Mouse (Mus musculus) gastrocnemius, postnatal 4 days (tissue): Measurements from ENCODE around the gene Faf2. TPM values are rescaled to one million over a fixed set of nuclear protein-coding genes. Genes with fewer than 3 reads are reported as not detected.

Source experiments
- DNase-seq, 2 experiments: peaks; one replicate each; pipeline ENCODE4 v3.0.0; 2021 to 2022; ENCODE audit warnings: low spot score in 2 of 2, mixed read lengths in 2 of 2
- total RNA-seq, 2 experiments: library from RNA; stranded (reverse); gene quantifications; 2 replicates each; pipeline ENCODE4 v1.2.3; 2021

Faf2 gene
- total RNA-seq, 2 experiments from 2014 or later = 34.9 to 41.0 TPM

DNA sequence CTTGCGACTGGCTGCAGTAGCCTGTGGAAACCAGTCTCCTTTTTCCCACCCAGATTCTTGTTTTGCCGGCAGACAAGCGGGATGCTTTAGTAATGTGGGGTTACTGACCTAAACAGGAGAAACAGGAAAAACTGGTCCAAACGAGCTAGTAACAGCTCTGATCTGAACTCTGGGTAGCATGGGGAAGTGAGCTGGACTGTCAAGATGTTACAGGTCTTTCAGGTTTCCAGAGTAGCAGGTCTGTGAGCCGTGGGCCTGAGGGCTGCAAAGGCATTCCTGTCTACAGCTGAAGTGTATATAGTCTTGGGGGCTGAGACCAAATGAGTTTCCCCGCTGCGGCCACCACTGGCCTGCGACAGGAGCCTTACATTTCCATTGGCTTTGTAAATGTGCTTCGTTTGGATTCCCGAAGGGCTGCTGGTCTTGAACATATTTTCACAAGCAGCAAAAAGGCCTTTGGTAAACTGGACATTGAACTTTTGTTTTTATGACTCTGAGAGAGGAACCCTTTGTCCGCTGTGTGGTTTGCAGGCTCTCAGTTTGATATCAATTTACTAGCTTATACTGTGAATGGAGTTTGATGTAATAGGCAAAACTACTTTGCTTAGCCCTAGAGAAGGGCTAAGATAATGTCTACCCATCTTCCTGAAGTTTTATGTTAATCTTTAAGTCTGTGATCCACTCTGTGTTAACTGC lies 54.5 kb downstream of the Faf2 start:
- DNase-seq = no peak

DNA sequence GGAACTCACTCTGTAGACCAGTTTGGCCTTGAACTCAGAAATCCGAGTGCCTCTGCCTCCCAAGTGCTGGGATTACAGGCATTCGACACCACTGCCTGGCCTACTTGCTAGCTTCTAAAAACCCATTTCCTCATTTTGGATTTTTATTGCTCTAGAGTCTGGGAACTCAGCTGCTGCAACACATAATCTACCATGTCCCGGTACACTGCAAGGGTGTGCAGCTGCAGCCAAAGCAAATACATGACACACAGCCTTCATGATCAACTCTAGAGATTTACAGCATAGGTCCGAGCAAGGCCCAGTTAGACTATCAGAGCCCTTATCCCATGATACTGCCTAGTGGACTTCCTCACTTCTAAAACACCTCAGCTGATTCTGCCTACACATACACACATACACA lies 56.7 kb downstream of the Faf2 start:
- DNase-seq = no peak

DNA sequence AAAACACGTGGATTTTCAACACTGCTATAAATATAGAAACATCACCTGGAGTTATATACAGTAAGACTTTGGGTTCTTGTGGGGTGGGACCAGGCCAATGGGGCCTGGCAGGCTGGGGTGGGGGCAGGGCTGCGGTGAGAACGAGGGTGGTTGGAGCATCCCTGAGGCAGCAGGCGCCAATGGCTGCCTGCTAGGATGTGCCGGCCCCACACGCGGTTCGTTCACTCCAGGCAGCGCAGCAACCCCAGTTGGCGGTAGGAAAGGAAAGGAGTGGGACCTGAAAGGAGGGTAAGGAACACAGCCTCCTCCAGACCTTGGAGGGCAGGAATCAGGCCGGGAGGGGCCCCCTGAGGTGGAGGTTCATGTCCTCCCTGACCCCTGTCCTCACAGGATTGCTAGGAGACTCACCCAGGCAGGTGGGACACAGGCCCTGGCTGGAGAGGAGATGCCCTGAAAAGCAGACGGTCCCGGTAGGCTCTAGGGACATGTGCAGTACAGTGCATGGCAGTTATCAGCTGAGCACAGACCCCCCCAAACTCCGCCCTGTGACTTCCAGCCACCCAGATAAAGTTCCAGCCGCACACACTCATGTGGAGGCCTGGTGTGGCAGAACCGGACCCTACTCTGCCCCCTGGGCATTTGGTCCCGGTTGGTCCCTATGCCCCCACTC lies 58.7 kb downstream of the Faf2 start:
- DNase-seq = no peak

DNA sequence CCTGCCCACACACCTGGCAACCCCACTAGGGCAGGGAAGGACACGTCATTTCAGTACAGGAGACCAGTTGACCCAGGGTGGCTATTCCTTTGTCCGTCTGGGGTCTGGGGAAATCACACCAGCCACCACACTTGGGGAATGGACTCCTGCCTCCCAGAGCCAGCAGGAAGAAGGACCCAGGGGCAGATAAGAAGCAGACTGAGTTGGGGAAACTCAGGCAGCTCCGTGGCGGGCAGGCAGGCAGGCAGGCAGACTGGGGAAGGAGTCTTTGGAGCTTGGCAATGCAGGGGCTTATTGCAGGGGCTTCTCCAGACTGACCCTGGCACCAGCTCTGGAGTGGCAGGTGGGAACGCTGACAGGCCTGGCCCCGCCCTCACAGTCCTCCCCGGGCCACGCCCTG lies 59.7 kb downstream of the Faf2 start:
- DNase-seq = no peak

DNA sequence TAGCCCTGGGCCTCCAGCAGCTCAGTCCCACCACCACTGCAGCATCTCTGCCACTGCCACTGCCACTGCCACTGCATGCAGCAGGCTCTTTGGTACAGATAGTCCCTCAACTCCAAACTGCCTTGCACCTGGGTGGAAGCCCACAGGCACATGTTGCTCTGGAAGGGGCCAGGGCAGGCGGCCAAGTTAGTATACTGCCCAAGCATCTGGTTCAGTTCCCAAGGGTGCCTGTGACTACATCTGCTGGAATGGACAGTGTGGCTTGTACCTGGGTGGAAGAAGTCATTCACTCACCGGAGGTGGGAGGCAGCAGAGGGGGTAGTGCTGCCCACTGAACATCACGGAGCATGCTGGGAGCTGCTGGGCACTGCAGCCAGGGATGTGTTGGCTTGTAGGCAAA lies 61.7 kb downstream of the Faf2 start:
- no peak for DNase-seq

DNA sequence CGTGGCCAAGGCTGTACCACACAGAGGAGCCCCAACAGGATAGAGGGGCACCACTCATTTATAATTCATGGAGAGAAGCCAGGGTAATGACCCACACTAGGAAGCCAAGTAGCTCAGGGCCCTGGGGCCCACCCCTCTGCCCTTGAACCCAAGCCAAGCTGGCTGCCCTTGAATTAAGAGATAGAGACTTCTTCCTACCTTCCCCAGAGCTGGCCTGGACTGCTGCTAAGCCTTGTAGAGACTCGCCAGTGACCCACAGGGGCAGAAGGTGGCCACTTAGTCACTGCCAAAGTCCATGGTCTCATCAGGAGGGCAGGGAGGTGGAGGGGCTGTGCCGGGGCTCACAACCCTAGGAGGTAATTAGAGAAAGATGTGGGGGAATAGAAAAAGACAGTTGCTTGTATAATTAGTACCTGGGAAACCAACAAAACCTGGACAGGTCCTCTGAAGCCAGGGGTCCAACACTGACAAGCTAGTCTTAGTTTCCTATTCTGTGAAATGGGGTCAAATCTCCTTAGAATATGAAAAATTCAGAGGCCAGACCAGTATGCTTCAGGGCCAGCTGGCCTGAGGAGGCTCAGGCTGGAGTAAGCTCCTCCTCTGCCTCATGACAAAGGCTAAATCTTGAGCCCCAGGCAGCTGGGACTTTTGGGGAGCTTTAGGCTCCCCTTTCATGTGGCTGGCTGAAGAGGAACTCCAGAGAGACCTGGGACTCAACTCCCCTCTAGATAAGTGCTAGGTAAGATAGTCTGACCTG lies 62.7 kb downstream of the Faf2 start:
- no peak for DNase-seq

DNA sequence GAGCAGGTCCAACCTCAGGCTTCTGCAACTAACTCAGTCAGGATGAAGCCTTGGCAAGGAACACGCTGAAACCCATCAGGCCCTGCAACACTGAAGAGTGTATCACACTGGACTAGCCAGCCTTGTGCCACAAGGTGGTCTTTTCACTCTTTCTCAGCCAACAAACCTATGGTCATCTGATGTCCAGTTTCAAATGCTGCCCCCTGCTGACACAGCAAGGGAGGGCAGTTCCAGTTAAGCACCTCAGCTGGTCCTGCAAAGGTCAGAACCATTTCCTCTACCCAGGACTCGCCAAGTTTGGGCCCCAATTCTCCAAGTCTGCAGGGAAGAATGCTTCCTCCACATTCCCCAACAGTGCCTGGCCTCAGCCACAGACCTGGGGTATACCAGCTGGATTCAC lies 63.6 kb downstream of the Faf2 start:
- DNase-seq = peak in 1 of 2 experiments; percentile 32

DNA sequence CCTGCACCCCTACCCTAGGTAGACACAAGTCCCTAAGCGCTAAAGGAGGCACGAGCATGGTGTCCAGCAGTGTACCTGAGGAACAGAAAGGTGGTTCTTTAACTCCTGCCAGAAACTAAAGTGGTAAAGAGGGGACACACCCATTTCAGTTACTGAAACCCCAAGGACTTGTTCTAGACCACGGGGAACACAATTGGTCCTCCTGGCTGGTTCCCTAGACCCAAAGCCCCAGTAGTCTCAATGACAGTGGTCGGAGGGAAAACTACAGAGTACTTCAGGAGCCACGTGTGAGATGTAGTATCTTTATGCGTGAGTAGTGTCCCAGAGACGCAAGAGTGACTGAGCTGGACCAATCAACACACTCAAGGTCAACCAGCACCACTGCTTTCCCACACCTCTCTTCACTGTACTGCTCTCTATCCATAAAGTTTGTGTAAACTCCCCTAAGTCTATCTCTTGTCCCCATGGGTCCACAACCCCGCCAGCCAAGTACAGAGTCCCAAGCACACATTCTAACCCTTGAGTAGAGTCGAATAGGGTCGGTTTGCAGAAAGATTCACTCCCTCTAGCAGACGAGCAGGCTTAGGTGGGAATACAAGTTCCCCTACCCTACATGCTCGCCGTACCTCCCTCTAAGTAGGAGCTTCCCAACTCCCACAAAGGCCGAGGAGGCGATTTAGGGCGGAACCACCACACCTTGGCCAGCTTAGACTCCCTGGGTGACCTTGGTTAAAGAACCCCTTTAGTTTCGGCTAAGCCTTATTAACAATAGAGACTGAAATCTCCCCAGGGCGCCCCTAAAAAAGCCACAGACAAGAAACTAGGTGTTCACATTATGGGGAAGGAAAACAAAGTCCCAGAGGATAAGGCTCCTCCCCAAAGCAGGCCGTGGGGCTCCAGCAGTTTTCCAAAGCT lies 64.8 kb downstream of the Faf2 start:
- DNase-seq = no peak

DNA sequence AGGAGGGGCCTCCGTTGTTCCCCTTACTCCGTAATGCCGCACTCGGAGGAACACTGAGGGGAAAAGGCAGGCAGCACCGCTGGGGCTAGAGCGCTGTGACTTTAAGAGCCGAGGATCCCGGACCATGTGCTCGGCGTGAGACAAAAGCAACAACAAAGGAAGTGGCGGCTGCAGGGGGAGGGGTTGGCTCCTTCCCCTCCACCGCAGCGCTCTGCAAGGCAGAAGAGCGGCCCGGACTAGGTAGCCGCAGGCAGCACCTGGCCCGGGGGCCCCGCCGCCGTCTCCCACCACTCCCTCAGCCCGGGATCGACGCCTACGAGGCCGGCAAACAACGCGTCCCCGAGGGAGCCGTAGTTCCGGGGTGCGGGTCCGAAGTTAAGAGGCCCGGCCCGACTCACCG lies 65.5 kb downstream of the Faf2 start:
- DNase-seq = peak; percentile 47 to 79

DNA sequence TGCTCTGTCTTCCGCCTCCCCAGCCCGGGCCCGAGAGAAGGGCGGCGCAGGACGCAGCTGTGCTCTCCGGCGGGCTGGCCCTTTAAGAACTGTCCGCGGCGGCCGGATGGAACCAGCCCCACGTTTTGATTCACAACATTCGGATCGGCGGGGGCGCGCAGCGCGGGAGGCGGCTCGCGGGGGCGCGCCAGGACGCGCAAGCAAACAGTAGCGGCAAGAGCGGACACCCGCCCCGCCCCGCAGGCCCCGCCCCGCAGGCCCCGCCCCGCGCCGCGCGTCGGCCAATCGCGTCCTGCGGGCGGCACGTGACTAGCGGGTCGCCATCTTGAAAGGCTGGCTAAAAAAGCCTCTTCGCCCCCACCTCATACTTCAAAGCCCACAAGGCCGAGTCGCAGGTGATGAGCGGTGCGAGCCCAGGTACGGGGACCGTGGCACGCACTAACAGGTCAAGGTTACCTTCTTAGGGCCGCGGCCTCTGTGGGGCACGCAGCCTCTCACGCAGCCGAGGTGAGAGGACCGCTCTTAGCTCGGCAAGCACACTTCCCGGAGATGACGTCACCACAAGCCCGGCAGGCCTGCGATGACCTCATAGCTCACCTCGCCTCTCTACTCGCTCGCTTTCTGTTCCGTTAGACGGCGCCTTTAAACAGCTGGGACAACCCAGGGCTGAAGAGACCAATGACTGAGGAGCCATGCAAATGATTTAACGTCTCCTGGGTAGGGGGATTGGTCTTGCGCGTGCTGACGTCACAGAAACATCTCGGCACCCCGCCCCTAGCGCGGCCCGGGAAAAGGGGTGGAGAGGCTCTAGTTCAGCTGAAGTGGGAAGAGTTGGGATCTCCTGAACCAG lies 66.2 kb downstream of the Faf2 start:
- peak; percentile 96 to 99 for DNase-seq

DNA sequence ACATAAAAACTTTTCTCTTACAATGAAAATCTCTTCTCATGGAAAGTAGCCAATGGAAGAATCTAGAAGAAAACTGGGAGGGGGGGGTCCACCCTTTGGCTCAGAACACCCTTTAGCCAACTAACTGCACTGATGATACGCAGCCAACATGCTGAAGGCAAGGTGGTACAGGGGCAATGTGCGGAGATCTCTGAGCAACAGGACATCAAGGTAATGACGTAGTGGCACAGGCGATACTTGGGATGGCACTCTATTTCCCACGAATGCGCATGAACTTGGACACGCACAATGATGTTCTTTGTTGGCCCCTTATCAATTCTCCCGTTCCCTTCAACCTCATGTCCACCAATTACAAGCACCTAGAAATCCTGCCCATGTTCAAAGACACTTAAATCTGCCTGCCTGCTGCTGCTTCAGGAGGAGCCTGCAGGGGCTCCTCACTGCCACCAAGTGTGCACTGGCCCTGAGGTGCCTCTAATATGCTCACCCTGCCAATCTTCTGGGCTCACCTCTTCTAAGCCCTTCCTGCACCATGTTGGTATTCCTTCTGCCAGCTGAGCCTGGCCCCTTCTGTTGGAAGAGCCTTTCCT lies 68.7 kb downstream of the Faf2 start:
- no peak for DNase-seq

DNA sequence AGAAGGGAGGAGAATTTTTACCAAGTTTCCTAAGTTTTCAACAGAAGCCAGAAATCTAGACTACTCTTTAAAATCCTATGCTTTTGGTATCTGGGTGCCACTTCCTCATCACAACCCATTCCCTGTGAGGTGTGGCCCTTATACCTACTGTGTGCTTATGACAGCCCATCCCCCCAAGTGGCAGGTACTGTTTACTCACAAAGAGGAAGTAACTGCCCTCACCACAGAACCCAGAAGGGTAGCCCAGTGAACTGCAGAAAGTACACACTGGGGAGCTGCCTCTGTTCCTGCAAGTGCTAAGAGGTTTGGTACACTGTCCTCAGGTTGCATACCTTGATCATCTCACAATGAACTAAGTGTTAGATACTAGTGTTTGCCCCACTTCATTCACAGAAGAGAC lies 70.2 kb downstream of the Faf2 start:
- no peak for DNase-seq

DNA sequence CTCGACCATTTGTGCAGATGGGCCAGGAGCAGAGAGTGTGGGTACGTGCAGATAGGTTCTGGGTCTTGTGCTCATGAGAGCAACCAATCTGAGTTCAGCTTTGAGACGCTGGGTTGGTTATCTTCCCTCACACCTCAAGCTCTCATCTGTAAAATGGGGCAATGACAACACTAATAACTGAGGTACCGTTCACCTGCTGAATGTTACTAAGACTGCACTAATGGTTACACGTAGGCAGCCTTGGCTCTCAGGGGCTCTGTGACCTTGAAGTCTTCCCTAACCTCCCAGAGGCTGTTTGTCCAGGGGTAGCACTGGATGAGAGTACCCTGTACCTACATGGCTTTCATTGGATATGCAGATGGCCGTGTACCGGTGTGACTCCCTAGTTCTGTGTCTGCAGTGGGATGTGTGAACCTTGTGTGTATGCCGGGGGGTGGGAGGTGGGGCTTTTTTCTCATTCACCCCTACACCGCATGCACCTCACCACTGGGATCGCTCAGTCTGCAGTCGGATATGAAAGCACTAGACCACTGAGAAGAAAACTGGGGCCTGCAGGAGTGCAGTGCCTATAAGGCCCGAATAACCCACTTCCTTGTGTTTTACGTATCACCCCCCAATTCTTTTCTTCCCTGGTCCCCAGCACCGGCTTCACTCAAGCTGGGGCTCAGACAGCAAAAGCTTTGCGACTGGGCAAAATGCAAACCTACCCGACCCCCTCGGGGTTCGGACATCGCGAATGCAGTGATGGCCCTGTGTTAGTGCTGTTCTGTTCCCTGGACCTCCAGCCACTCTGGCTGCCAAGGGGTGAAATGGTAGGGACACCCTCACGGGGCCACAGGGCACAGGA lies 71.3 kb downstream of the Faf2 start:
- DNase-seq = no peak

DNA sequence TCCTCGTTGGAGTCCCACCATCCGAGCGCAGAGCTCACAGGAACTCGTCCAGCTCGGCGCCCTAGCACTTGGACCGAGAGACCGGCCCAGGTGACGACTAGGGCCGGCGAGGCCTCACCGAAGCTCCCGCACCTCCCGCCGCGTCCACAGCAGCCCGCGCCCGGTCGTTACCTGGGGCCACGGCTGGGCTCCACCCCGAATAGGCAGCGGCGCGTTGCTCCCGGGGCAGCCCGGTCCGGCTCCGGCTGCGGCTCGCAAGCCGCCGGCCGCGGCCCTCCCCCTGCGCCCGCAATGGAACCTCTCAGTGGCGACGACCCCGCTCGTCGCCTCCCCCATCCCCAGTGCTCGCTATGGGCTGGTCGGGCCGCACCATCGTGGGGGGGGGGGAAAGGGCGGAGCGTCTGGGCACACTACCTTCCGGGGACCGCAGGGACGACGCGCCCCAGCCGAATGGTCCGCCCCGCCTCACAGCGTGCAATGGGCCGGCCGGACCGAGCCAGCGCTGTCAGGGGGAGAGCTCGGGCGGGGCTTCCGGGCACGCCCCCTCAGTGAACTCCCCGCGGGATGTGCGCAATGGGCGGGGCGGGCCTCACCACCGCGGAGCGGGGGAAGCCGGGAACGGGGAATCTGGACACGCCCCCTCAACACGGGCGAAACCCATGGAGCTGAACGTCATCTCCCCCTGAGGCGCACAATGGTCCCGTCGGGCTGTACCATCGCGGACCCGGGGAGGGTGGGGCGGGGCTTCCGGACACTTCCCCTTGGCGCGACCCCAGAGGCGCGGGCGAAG lies 72.2 kb downstream of the Faf2 start, which contains the start of gene Rnf44:
Gene Rnf44 (minus strand): TSS at position 350 of the 790 bp plus-strand sequence.
- peak; percentile 98 to 99 for DNase-seq

DNA sequence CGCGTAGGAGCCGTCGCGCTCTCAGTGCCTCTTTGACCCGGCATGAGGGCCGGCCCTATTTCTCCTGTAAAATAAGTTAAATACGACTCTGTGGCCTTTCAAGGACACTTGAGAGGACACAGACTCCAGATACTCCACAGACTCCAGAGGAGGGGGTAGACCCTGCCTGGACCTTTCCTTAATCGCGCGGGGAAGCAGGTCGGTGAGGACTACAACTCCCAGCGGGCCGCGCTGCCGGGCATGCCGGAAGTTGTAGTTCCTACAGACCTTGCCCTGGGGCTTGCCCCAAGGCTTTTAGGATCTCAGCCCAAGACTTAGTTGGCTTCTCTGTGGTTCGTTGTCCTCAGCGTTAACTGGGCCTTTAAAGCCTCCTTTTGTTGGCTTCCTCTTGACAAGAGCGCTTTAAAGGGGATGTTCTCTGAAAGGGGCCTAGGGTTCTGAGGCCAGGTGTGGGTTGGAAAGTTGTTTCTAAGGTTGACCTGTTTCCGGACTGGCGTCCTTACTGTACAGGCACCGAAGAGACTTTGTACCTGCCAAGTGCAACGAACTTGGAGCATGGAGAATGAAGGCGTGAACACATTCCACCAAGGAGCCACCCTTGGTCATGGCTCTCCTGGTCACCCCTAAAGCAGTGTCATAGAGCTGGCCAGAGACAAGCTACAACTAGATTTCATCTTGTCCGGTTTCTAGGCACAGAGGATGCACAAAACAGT lies 72.9 kb downstream of the Faf2 start:
- DNase-seq = peak in 1 of 2 experiments; percentile 87

DNA sequence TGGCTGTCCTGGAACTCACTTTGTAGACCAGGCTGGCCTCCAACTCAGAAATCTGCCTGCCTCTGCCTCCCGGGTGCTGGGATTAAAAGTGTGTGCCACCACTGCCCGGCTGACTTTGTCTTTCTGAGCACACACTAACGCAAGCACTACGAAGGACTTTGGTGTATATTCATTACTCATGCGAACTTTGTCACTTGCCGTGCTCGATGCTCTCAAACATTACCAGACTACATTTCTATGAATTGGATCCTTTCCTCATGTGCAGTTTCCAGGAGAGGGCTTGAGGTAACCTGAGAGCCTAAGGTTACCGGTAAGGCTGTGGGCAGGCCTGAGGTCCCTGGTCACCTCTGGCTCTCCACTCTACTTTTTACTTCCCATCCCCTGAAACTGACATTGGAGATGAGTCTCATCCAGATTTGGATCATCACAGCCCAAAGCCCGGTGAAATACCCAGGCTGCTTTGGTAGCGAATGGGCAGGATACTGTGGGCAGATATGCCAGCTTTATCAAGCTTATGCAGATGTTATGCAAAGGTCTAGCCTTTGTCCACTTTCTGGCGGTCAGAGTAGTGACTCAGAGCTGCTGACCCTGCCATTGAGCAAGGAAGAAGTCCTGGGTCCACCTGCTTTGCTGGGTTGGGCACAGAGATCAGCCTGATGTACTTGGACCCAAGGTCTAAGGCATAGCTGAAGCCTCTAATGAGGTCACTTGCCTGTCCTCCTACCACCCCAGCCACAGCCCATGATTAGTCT lies 74.1 kb downstream of the Faf2 start:
- no peak for DNase-seq

DNA sequence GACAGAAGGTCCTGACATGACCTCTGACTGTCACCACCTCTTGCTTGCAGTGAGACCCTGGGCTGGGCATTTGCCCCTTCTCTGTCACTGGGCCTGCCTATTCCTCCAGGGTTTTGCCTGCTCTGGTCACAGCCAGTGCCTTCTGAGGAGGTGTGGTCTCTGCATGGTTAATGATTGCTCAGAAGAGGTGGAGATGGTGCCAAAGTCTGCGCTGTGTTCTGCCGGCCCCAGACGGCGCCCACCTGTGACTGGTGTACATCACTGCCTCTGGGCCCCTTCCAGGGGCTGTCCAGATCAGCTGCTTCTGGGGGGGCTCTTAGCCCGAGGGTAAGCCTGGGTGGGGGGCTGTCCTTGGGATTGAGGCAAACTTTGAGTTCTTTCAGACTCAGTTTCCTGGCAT lies 79.7 kb downstream of the Faf2 start, which contains the start of gene Cdhr2:
Gene Cdhr2 (plus strand): TSS at position 219 of the 400 bp plus-strand sequence.
- DNase-seq = no peak
